Mouse (Mus musculus) myocyte (in vitro differentiated cells): ENCODE data around the gene Aire. TPM values are rescaled to one million over a fixed set of nuclear protein-coding genes. Genes with fewer than 3 reads are reported as not detected.

Experiments
- H3K27me3 ChIP-seq: one replicate; pipeline ENCODE4 v1.6.1; 2011; ENCODE audit not compliant: control insufficient read depth, insufficient read depth, insufficient read length
- H3K36me3 ChIP-seq: one replicate; pipeline ENCODE4 v1.6.1; 2011; ENCODE audit not compliant: control insufficient read depth, insufficient read depth
- H3K4me2 ChIP-seq: one replicate; pipeline ENCODE4 v1.6.1; 2011; ENCODE audit warnings: low read depth, control low read depth
- H3K4me3 ChIP-seq: one replicate; pipeline ENCODE4 v1.5.1; 2011; ENCODE audit warnings: mild to moderate bottlenecking, control low read depth, moderate library complexity
- H3K79me2 ChIP-seq: one replicate; pipeline ENCODE4 v1.6.1; 2011; ENCODE audit not compliant: control insufficient read depth, insufficient read depth
- H3ac ChIP-seq: one replicate; pipeline ENCODE4 v1.6.1; 2011; ENCODE audit not compliant: control insufficient read depth, insufficient read length
- CEBPB ChIP-seq: IDR thresholded peaks from 2 replicates; pipeline ENCODE4 v1.6.1; 2011; ENCODE audit warnings: mild to moderate bottlenecking, moderate library complexity; ENCODE audit not compliant: poor library complexity, insufficient read depth, severe bottlenecking
- E2F4 ChIP-seq: IDR thresholded peaks from one replicate; pipeline ENCODE4 v1.6.1; 2011; ENCODE audit warnings: mild to moderate bottlenecking, control low read depth, moderate library complexity; ENCODE audit not compliant: insufficient read depth
- MAX ChIP-seq: IDR thresholded peaks from one replicate; pipeline ENCODE4 v1.6.1; 2011; ENCODE audit warnings: low read depth, mild to moderate bottlenecking, control low read depth
- MYOD1 ChIP-seq, 3 experiments: IDR thresholded peaks; one replicate each; pipeline ENCODE4 v1.6.1; 2011; ENCODE audit warnings: control low read depth in 2 of 3, low read depth in 2 of 3, mild to moderate bottlenecking in 2 of 3, moderate library complexity in 1 of 3; ENCODE audit not compliant: insufficient read length in 2 of 3, control insufficient read depth in 1 of 3
- MYOG ChIP-seq, 3 experiments: IDR thresholded peaks; one replicate each; pipeline ENCODE4 v1.6.1; 2011; ENCODE audit warnings: control low read depth in 2 of 3, low read depth in 2 of 3, mild to moderate bottlenecking in 2 of 3; ENCODE audit not compliant: insufficient read length in 2 of 3, control insufficient read depth in 1 of 3, insufficient read depth in 1 of 3
- POLR2A ChIP-seq: IDR thresholded peaks from one replicate; pipeline ENCODE4 v1.6.1; 2011; ENCODE audit warnings: low read depth, mild to moderate bottlenecking, control low read depth, moderate library complexity; ENCODE audit not compliant: insufficient read length
- POLR2AphosphoS2 ChIP-seq: IDR thresholded peaks from one replicate; pipeline ENCODE4 v1.6.1; 2011; ENCODE audit warnings: low read depth, control low read depth; ENCODE audit not compliant: insufficient read length
- REST ChIP-seq: IDR thresholded peaks from one replicate; pipeline ENCODE4 v1.6.1; 2011; ENCODE audit warnings: mild to moderate bottlenecking, control low read depth, moderate library complexity; ENCODE audit not compliant: insufficient read depth, insufficient read length
- SRF ChIP-seq: IDR thresholded peaks from one replicate; pipeline ENCODE4 v1.6.1; 2011; ENCODE audit warnings: low read depth; ENCODE audit not compliant: control insufficient read depth, insufficient read length
- TCF12 ChIP-seq: IDR thresholded peaks from one replicate; pipeline ENCODE4 v1.6.1; 2011; ENCODE audit warnings: mild to moderate bottlenecking, control low read depth; ENCODE audit not compliant: poor library complexity, insufficient read depth, severe bottlenecking
- TCF3 ChIP-seq: IDR thresholded peaks from one replicate; pipeline ENCODE4 v1.6.1; 2011; ENCODE audit warnings: low read depth, control low read depth; ENCODE audit not compliant: insufficient read length
- USF1 ChIP-seq: IDR thresholded peaks from one replicate; pipeline ENCODE4 v1.6.1; 2011; ENCODE audit warnings: low read depth, mild to moderate bottlenecking, control low read depth, moderate library complexity
- polyA plus RNA-seq: library from polyadenylated mRNA; unstranded; fragments of >200 nt; fragmentation: generic; extraction: Trizol; gene quantifications from one replicate; pipeline ENCODE4 v1.2.1, GENCODE M21; 2012; ENCODE audit warnings: missing spikeins

Gene Aire
- polyA plus RNA-seq, 1 experiment = 0.38 TPM

DNA sequence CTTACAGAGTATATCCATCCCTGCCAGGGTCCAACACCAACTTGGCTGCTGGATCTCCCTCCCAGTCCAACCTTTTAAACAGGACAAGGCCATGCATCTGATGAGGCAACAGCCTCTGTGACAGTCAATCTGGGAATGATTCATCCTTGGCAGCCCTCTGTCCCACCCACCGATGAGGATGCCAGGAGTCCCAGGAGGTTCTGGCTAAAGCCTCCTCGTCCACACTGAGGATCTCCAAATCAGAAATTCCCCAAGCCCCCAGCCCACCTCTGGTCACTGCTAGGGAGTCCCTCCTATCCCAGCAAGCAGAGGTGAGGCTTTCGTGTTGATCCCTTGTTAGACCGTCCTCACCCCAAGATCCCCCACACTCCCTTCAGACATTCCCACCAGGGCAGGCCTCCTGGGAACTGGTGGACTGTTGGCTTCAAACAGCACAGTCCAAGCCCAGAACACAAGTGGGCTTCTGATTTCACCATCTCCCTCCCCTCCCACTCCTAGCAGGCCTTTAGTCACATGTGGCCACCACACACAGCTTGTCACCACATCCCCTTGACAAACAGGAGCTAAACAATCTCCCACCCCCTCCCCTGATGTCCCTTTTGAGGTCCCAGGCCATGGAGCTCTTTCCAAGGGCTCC, 36.7 kb upstream of the Aire start:
- Histone ChIP-seq H3K4me3 (no peak overlapping the region), H3K4me2 (no peak overlapping the region), H3K36me3 (no peaks in the 10 kb centered on the region), H3K27me3 (peaks cover 26% of the 10 kb centered on the region), H3K79me2 (no peaks in the 10 kb centered on the region), H3ac (no peak overlapping the region)
- TF ChIP-seq MAX (no peak), POLR2AphosphoS2 (no peak), MYOD1 (IDR thresholded peaks at IDR 0.05; ENCODE audit: control insufficient read depth in 1 of 3, insufficient read length in 2 of 3, low read depth in 2 of 3) (no peak), TCF3 (no peak), E2F4 (no peak), POLR2A (no peak), REST (no peak), SRF (no peak), TCF12 (no peak), USF1 (no peak), CEBPB (no peak), MYOG (IDR thresholded peaks at IDR 0.05; ENCODE audit: control insufficient read depth in 1 of 3, insufficient read depth in 1 of 3, insufficient read length in 2 of 3, low read depth in 2 of 3) (no peak)

- no peak overlapping the region for H3K4me2 ChIP-seq
- H3K4me3 ChIP-seq = no peak overlapping the region
- no peaks in the 10 kb centered on the region for H3K79me2 ChIP-seq
- no peak overlapping the region for H3ac ChIP-seq
- TF ChIP-seq POLR2A = no peak
- TF ChIP-seq USF1 = no peak
- no peak for TF ChIP-seq TCF12
- no peak for TF ChIP-seq MYOD1 (IDR thresholded peaks at IDR 0.05; ENCODE audit: control insufficient read depth in 1 of 3, insufficient read length in 2 of 3, low read depth in 2 of 3)
- no peak for TF ChIP-seq E2F4
- no peak for TF ChIP-seq CEBPB
- no peak for TF ChIP-seq TCF3
- TF ChIP-seq SRF = no peak
- no peak for TF ChIP-seq MYOG (IDR thresholded peaks at IDR 0.05; ENCODE audit: control insufficient read depth in 1 of 3, insufficient read depth in 1 of 3, insufficient read length in 2 of 3, low read depth in 2 of 3)
- TF ChIP-seq MAX = no peak
- no peak for TF ChIP-seq POLR2AphosphoS2
- TF ChIP-seq REST = no peak
- peaks cover 22% of the 10 kb centered on the region for H3K27me3 ChIP-seq
- no peaks in the 10 kb centered on the region for H3K36me3 ChIP-seq
These were observed 34.9 kb upstream of the Aire start for GRCm38 (mm10) chr10:78078276-78078675.

DNA sequence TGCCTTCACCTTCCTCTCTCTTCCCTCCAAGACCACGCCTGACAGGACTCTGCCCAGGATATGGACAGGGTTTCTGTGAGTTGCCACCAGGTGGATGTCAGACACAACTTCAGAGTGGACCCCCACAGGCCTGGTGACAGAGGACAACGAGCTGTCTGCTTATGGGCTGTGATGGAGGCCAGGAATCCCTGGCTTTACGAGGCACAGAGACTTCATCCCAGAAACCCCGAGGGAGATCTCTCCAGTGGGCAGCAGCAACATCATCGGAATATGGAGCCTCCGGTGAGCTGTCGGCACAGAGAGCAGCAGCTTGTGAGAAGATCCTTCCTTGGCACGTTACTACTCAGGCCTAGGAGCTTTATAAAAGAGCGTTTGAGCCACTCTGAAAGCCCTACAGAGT, 34.5 kb upstream of the Aire start:
- Histone ChIP-seq H3K27me3 (peaks cover 24% of the 10 kb centered on the region), H3K79me2 (no peaks in the 10 kb centered on the region), H3K4me3 (no peak overlapping the region), H3K4me2 (no peak overlapping the region), H3K36me3 (no peaks in the 10 kb centered on the region), H3ac (no peak overlapping the region)
- TF ChIP-seq TCF3 = no peak
- TF ChIP-seq SRF = no peak
- TF ChIP-seq REST = no peak
- TF ChIP-seq CEBPB = no peak
- no peak for TF ChIP-seq E2F4
- no peak for TF ChIP-seq MYOD1 (IDR thresholded peaks at IDR 0.05; ENCODE audit: control insufficient read depth in 1 of 3, insufficient read length in 2 of 3, low read depth in 2 of 3)
- no peak for TF ChIP-seq POLR2AphosphoS2
- TF ChIP-seq USF1 = no peak
- TF ChIP-seq MAX = no peak
- no peak for TF ChIP-seq TCF12
- no peak for TF ChIP-seq POLR2A
- TF ChIP-seq MYOG (IDR thresholded peaks at IDR 0.05; ENCODE audit: control insufficient read depth in 1 of 3, insufficient read depth in 1 of 3, insufficient read length in 2 of 3, low read depth in 2 of 3) = no peak

- Histone ChIP-seq H3K4me3 (no peak overlapping the region), H3K27me3 (peaks cover 31% of the 10 kb centered on the region), H3K79me2 (no peaks in the 10 kb centered on the region), H3K4me2 (no peak overlapping the region), H3K36me3 (no peaks in the 10 kb centered on the region), H3ac (no peak overlapping the region)
- no peak for TF ChIP-seq E2F4
- TF ChIP-seq POLR2AphosphoS2 = no peak
- no peak for TF ChIP-seq USF1
- TF ChIP-seq POLR2A = no peak
- TF ChIP-seq MAX = no peak
- no peak for TF ChIP-seq TCF12
- no peak for TF ChIP-seq SRF
- no peak for TF ChIP-seq MYOG (IDR thresholded peaks at IDR 0.05; ENCODE audit: control insufficient read depth in 1 of 3, insufficient read depth in 1 of 3, insufficient read length in 2 of 3, low read depth in 2 of 3)
- no peak for TF ChIP-seq REST
- no peak for TF ChIP-seq CEBPB
- TF ChIP-seq MYOD1 (IDR thresholded peaks at IDR 0.05; ENCODE audit: control insufficient read depth in 1 of 3, insufficient read length in 2 of 3, low read depth in 2 of 3) = no peak
- no peak for TF ChIP-seq TCF3
These were observed 31.6 kb upstream of the Aire start for GRCm38 (mm10) chr10:78074977-78075376.
